Mouse (Mus musculus) liver, embryonic 14.5 days (tissue): Measurements from ENCODE around the gene Abraxas1.

Experiments
- CTCF ChIP-seq: IDR thresholded peaks from 2 replicates; pipeline ENCODE4 v1.5.1; 2016; ENCODE audit warnings: antibody characterized with exemption, low read depth, control low read depth
- EP300 ChIP-seq: IDR thresholded peaks from 2 replicates; pipeline ENCODE4 v1.6.1; 2016; ENCODE audit warnings: antibody characterized with exemption, low read depth

- TF ChIP-seq CTCF, result no peak
- no peak for TF ChIP-seq EP300
Observed at GRCm38 (mm10) chr5:100866183-100866582, 45.4 kb upstream of the Abraxas1 start.
